Mouse (Mus musculus) spleen, postnatal 14 days (tissue): ENCODE data around the gene Myo15b.

Source experiments
- DNase-seq, 2 experiments: peaks; one replicate each; pipeline ENCODE4 v3.0.0; 2021 to 2022; ENCODE audit warnings: low spot score in 2 of 2

Gene Myo15b

GRCm38 (mm10) chr11:115858354-115858753 lies at the start of gene Myo15b:
Myo15b (plus strand) TSS chr11:115858406.
- no peak for DNase-seq

DNA sequence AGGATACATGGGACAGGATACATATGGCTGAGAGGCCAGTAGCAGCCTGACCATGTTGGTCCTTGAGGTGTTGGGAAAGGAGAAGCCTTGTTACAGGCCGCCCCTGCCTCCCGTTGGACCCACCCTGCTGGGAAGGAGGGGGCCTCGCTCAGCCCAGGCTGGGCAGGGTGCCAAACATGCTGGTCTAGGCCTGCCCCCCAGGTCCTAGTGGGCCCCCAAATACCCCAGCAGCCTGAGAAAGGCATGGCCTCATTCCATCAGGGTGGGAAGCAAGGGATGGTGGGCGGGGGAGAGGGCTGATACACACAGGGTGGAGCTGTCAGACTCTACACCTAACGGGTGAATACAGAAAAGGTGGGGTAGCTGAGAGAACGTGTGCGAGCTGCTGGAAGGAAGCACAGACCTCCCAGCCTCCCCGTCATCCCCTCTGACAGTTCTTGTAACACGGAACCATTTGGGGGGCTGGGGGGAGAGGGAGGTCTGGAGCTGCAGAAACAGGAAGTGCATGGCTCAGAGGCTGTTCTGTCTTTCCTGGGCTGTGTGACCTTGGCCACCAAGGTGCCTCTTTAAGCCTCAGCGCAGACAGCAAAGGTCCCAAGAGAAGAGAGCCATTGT lies 49.4 kb upstream of the Myo15b start:
- DNase-seq = no peak

- no peak for DNase-seq
Observed at GRCm38 (mm10) chr11:115809311-115809781, 48.9 kb upstream of the Myo15b start.

DNA sequence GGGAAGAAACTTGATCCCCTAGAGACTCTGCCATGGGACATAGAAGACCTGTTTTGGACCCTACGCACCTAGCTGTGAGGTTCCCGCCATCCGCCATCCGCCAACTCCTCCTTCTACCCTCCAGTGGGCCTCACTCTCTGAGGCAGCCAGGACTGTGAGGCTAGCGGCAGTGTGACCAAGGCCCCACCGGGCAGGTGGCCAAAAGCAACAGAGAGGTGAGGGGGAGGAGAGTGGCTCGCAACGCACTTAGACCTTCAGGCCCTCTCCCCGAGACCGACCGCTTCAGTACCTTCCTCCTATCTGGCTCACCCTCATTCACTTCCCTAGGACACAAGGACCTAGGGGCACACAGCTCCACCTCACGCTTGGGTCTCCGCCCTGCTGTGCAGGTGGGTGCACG lies 47.8 kb upstream of the Myo15b start:
- no peak for DNase-seq

DNA sequence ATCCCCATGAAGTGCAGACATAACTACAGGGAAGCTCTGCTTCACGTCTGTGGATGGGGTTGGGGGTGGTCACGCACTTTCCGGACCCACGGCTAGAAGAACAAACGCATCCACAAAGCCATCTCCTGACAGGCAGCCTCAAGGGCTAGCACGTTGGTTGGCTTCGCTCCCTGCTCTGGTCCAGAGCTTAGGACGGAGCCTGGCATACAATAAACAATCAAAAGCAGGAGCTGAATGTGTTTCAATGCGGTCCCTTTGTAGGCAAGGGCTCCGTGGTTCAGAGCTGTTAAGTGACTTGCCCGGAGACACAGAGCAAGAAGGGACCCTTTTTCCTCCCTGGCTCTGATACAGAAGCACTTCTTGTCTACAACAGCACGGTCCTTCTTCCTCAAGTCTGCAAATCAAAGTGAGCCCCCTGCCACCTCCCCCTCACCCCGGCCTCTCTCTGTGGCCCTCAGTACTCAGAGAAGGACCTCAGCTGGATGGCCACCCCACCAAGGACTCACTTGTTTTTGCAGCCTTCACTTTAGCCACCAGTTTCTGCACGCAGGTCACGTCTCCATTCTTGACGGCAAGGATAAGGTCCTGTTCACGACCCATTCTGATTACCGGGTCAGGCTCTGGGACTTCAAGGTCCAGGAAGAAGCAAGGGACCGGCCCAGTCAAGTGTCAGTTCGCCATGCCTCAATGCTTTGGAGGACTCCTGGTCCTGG lies 46.7 kb upstream of the Myo15b start:
- no peak for DNase-seq

- no peak for DNase-seq
Observed at GRCm38 (mm10) chr11:115812095-115812494, 46.1 kb upstream of the Myo15b start.

- no peak for DNase-seq
Observed at GRCm38 (mm10) chr11:115812533-115813420, 45.4 kb upstream of the Myo15b start.

- DNase-seq = peak; percentile 90 to 93
Observed at GRCm38 (mm10) chr11:115813507-115814296, 44.5 kb upstream of the Myo15b start, which contains the start of gene Caskin2. Caskin2 (minus strand) TSS chr11:115813639.

DNA sequence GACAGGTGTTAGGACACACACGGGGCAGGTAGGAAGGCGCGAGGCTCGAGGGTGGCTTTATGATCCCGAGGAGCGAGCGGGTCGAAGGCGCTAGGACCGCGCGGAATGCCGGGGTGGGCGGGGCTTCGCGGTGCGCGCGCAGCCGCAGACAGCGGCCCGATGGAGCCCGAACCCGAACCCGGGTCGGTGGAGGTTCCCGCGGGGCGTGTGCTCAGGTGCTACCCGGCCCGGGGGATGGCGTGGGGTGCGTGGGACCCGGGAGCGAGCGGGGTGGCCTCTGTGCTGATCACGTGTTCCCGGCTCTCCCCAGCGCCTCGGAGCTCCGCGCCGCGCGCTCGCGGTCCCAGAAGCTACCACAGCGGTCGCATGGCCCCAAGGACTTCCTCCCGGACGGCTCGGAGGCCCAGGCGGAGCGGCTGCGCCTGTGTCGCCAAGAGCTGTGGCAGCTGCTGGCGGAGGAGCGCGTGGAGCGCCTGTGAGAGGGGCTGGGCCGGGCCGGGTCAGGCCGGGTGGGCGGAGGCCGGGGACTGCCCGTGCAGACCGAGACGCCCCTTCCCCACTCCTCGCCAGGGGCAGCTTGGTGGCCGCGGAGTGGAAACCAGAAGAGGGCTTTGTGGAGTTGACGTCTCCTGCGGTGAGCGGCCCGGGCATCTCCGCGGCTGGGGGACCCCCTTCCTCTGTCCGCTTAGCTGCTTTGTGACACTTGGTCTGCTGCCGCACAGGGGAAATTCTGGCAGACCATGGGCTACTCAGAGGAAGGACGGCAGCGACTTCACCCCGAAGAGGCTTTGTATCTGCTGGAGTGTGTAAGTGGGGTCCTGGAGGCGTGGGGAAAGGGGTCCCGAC lies 43.4 kb upstream of the Myo15b start, which contains the start of gene Tsen54:
Gene Tsen54 (plus strand): TSS at position 120 of the 846 bp plus-strand sequence.
- DNase-seq = peak; percentile 83 to 91

- no peak for DNase-seq
Observed at GRCm38 (mm10) chr11:115817331-115817730, 40.9 kb upstream of the Myo15b start.

DNA sequence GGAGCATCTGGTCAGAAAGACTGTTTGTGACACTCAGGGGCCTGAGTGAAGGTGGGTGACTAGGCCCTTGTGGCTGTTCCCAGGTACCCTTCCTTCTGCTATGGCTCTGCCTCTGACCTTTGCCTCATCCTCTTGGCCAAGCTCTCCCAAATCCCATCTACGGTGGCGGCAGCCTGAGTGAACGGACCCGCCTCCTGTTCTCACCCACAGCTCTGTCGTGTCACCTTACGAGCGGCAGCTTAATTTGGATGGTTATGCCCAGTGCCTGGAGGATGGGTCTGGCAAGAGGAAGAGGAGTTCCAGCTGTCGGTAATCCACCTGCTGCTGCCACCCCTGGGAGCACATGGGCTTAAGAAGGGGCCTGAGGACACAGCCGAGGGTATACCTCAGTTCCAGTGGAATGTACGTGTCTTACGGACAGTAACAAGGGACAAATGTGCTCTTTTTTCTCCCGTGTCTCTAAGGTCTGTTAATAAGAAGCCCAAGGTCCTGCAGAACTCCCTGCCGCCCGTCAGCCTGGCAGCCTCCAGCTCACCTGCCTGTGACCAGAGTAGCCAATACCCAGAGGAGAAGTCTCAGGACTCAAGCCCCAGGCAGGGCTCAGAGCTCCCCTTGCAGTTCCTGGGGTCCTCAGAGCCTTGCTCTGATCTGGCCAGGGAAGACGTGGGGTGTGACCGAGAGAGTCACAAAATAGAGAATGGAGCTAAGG lies 38.1 kb upstream of the Myo15b start:
- DNase-seq = no peak

DNA sequence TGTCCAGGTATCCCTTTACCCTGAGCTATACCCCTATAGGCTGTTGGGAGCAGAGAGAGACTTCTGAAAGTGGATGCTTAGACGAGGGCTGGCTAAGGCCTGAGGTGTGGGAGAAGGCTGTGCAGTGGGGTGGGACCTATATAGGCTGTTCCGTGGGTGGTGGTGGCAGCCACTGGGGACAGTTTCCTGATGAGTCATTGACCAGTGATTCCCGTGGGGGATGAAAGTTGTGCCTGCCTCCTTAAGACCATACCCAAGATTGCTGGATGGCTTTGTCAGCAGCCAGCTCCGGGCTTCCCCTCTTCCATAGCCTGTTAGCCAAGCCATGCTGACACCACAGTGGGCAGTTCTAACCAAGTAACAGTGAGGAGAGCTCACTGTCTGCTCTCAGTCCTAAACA lies 37.2 kb upstream of the Myo15b start:
- DNase-seq = no peak

DNA sequence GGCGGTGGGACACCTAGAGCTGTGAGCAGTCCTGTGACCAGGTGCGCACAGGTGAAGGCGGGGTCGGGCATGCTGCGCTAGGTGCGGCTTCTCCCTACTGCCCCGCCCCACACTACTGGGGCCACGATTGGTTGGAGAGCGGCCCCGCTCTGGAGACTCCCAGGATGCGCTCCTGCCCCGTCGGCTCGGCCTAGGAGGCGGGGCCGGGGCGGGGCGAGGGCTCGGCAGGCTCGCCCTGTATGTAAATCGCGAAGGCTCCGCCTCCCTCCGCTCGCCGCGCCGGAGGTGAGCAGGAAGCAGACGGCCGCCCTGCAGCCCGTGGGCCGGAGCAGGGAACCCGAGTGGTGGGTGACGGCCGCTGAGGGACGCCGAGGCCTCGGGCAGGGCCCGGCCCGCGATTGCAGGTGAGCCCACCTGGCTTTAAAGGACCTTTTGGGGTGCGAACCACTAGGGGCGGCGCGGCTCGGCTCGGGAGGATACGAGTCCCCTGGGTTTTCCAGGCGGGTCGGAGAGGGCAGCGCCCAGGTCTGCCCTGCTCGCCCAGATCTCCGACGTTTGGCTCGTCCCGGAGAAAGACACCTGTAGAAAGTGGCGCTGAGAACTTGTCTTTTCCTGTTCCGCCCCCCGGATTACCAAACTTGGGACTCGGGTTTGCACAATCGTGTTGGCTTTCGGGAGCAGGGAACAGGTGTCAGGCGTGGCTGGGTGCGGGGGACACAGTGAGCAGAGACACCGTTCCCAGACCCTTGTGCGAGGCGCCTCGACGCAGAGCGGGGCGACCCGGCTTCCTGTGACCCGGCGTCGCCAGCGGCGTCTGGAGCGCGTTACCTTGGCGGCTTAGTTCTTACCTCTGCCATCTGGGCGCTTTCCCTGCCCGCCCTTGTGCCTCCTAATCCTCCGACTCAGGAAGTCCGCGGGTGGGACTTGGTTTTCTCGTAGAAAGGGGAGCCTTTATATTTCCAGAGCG lies 34.1 kb upstream of the Myo15b start, which contains the start of gene Llgl2:
Gene Llgl2 (plus strand): TSS at position 276 of the 967 bp plus-strand sequence.
- peak; percentile 72 to 81 for DNase-seq

GRCm38 (mm10) chr11:115824813-115825212 lies 33.4 kb upstream of the Myo15b start:
- no peak for DNase-seq

DNA sequence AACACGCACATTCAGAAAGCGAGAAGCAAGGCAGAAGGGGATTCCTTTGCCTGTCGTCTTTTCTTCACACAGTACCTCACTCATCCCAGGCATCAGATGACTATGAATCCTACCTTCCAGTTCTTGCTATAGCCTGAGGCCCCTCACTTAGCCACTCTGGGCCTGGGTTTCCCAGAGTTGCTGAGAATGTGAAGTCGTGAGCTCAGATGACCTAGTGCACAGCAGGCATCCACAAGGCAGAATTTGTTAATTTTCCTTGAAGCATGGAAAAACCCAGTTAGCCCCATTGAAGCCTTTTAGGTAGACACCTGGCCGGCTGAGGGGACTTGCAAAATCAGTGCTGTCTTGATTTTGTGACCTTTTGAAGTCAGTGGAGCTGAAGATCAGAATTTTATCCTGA lies 31.7 kb upstream of the Myo15b start:
- DNase-seq = no peak

DNA sequence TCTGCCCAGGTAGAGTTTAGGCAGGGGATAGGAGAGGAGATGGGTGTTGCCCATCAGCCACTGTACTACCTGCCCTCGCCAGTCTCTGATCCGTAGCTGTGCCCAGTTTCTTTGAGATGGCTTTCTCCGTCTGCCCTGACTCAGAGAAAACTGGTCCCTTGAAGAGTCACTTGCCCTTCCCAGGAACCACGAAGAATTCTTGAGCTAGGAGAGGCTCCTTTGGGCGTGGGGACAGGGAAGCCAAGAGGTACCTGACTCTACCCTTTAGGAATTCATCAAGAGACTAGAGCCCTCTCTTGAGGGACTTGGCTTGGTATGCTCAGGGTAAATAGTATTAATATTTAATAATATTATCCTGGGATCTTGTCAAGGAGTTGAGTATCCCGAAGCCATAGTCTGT lies 30.6 kb upstream of the Myo15b start:
- no peak for DNase-seq

GRCm38 (mm10) chr11:115829036-115829435 lies 29.2 kb upstream of the Myo15b start:
- DNase-seq = no peak

- no peak for DNase-seq
Observed at GRCm38 (mm10) chr11:115830550-115831325, 27.5 kb upstream of the Myo15b start.
